Mouse (Mus musculus) forebrain, embryonic 16.5 days (tissue): ENCODE measurements at regions not wholly inside any gene's neighbourhood (a gene's known extent, or its start where the extent isn't known, plus 50 kb on each side); places are given as distances from the start of the nearest gene placed in this dataset.

ENCODE experiments used
- ATAC-seq: fragments of 200-750 bp; cut with Nextera tagmentation; 2 replicates; pipeline ENCODE4 v1.8.0; 2017; ENCODE audit warnings: mild to moderate bottlenecking, moderate library complexity
- H3K27ac ChIP-seq: fragments of 300-500 bp; sonication (generic); 2 replicates; pipeline ENCODE4 v1.5.1; 2014; ENCODE audit warnings: low read length, control low read depth
- H3K27me3 ChIP-seq: fragments of 300-500 bp; sonication (generic); replicated peaks from 2 replicates; pipeline ENCODE4 v1.6.1; 2014; ENCODE audit warnings: low read length; ENCODE audit not compliant: control insufficient read depth, insufficient read depth
- H3K36me3 ChIP-seq: fragments of 300-500 bp; sonication (generic); 2 replicates; pipeline ENCODE4 v1.6.1; 2014; ENCODE audit not compliant: control insufficient read depth, insufficient read depth
- H3K4me1 ChIP-seq: fragments of 300-500 bp; sonication (generic); replicated peaks from 2 replicates; pipeline ENCODE4 v1.6.1; 2014; ENCODE audit warnings: low read length; ENCODE audit not compliant: control insufficient read depth, insufficient read depth
- H3K4me2 ChIP-seq: fragments of 300-500 bp; sonication (generic); 2 replicates; pipeline ENCODE4 v1.6.1; 2014; ENCODE audit warnings: mild to moderate bottlenecking, low read length, control low read depth
- H3K4me3 ChIP-seq: fragments of 300-500 bp; sonication (generic); replicated peaks from 2 replicates; pipeline ENCODE4 v1.5.1; 2014; ENCODE audit warnings: mild to moderate bottlenecking, low read length, control low read depth
- H3K9ac ChIP-seq: fragments of 300-500 bp; sonication (generic); replicated peaks from 2 replicates; pipeline ENCODE4 v1.6.1; 2014; ENCODE audit warnings: low read depth, low read length, control low read depth
- H3K9me3 ChIP-seq: fragments of 300-500 bp; sonication (generic); 2 replicates; pipeline ENCODE4 v1.6.1; 2016; ENCODE audit warnings: low read length; ENCODE audit not compliant: control insufficient read depth
- WGBS: fragments of 180-500 bp; shearing (Covaris S2); extraction: QIAGEN DNeasy Blood & Tissue Kit; methylation state at CpG from one replicate; pipeline ENCODE4 v1.1.7; 2014; 5-methylcytosine and 5-hydroxymethylcytosine counted together

DNA sequence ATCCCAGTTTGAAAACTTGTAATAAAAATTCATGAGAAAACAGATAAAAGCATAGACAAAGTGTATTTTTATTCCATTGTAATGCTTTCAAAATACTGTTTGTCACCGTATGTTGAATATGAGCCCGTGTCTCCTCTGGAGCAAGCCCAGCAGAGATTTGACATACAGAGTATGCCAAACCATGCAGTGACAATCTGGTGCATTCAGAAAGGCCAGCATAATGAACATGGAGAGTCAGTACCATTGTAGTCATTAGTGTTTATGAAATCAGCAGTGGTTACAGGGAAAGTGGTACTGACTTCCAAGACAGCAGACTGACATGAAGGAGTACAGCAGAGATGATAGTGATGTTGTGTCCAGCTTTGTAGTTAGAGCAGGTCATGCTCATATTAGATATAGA, 1034.9 kb downstream of the Gm597 start:
- no peaks in the 10 kb centered on the region for H3K4me1 ChIP-seq
- peak; percentile 49; the same call in 1 of the 2 replicates for ATAC-seq

More for the DNA sequence above, 1034.9 kb downstream of the Gm597 start:
- H3K9me3 ChIP-seq: no peaks in the 10 kb centered on the region
- no peak overlapping the region for H3K4me3 ChIP-seq
- H3K27ac ChIP-seq: no peak overlapping the region
- H3K27me3 ChIP-seq: no peaks in the 10 kb centered on the region
- H3K4me2 ChIP-seq: no peak overlapping the region
- WGBS: 78% methylated on average over 2 of the region's 2 CpGs
- no peak overlapping the region for H3K9ac ChIP-seq
- no peaks in the 10 kb centered on the region for H3K36me3 ChIP-seq
